Mouse (Mus musculus): ENCODE measurements around the gene Aim2.
"Not testable (repeated sequence)": the region's sequence is repeated elsewhere in the genome, so short reads cannot be mapped to it uniquely, and the experiment has no call there.

Gene Aim2

DNA sequence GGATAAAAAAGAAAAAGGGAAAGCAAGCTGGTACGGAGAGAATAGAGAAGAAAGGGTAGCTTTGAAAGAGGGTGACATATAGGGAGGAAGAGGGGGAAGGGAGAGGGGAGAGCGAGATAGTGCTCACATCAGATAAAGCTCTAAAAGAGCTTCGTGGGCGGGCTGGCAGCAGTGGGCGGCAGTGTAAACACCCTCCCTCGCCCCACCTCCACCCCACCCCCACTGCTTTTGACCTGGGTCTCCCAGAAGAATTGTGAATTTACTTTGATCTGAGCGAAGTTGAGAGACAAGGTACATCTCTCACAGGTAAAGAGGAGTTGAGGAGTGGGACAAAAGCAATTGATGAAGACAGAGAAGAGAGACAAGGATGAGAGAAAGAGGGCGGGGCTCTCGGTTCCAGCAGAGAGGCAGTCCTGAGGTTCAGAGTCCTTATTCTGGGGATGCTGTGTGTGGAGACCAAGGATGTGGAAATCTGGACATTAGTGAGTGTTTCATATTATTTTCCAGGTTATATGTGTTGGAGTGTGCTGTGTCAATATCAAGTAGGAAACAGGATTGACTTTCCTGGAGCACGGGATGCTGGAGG lies at the start of gene Aim2:
Aim2 (plus strand) TSS at position 508 of the 586 bp plus-strand sequence.
- DNase-seq (ENCODE audit: low read depth, low spot score) = no peak

DNA sequence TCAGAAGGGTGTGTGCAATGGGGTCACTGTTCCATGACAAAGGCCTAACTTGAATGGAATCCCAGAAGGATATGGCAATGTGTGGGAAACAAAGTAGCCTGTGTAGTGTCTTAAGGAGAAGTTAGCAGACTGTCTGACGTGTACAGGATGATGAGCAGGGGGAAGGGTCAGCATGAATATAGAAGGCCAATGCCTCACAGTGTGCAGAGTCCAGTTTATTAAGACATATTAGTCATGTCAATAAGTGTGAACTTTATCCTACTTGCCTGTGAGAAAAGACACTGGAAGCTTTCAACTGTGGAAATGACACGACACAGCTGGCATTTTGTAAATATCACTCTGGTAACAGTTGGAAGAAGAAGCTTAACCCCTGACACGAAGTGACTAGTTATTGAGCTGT lies 47.9 kb upstream of the Aim2 start:
- not testable (repeated sequence) for DNase-seq (ENCODE audit: low read depth, low spot score)

DNA sequence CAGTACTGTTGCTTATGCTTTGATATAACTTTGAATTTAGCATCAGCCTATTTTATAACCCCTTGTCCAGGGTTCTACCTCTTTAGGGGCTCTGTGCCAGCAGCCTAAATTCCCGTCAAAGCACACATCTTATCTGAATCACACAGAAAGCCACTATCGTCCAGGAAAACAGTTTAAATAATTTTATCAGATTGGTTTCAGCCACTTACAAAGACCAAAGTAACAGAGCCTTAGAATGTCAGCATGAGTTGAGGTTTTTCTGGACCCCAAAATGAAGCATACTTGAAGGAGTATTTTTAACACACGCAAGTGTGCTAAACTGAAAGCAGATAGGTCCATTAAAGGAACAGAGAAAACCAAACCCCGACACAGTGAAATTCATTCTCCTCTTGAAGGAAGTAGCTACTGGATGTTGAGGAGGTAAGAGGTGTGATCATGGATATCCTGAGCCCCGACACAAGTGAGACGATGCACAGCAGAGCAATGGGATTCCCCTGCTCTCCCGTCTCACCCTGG lies 37.1 kb upstream of the Aim2 start:
- DNase-seq (ENCODE audit: low read depth, low spot score) = not testable (repeated sequence)

DNA sequence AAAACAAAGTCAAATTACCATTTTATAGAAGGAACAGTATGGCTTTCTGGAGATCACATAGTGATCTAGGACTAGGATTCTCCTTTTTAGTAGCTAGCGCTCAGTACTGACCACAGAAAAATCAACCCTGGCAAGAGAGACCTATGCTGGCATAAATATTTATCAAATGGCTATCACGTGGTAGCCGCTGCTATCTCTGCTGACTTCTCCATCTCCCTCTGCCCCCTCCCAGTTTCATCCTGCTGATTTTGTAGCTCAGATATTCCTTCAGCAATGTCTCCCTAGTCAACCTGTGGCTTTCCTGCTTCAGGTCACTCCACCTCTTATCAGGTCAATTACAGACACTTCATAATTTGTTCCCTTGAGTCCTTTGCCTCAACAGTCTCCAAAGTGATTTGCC lies 35.0 kb upstream of the Aim2 start:
- DNase-seq (ENCODE audit: low read depth, low spot score) = no peak

DNA sequence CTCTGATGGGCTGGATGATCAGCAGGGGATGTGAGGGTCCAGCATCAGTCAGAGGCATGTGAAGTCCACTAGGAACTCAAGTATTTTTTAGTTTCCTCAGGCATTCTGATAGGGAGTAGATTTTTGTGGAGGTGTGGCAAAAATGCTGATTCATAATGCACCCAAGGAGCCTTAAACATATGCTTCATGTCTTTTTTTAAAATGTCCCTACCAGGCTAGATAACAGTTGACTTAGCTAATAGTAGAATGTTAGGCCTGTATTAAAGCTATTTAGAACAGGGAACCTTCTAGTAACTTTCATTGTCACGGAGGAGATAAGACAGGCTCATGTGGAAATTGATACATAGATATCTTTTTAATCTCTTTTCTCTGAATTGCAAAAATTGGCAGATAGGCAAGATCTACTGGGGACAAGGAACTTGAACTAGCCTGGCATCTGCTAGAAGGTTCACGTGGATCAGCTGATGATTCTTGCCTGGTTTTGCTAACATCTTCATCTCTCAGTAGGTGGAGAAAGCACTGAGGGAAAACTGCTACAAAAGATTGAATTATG lies 32.7 kb upstream of the Aim2 start:
- no peak for DNase-seq (ENCODE audit: low read depth, low spot score)

DNA sequence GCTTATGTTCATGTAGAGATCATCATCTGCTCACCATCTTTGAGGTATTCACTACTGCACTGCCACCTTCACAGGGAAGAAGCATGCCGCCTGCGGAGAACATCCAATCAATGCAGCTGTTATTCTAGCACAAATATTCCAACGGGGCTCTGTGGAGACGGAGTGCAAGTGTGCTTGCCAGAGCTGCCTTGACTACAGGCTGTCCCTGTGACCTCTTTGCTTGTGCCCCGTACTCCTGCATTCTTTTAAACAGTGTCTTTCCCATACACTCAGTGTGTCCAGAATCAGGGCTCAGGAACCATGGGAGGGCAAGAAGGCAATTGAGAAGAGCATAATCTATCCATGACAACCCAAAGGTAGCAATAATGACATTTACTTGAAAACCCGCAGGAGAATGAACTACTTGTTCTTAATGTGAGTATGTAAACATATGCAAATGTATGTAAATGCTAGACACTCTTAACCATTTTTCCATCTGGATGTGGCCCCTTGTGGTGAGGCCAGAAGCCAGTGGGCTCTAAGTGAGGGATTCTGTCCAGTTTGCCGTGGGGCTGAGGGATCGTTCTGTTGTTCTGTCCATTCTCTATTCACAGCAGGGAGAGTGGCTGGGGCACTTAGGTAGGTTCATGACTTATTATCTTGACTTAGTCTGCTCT lies 29.0 kb upstream of the Aim2 start:
- DNase-seq (ENCODE audit: low read depth, low spot score) = no peak

DNA sequence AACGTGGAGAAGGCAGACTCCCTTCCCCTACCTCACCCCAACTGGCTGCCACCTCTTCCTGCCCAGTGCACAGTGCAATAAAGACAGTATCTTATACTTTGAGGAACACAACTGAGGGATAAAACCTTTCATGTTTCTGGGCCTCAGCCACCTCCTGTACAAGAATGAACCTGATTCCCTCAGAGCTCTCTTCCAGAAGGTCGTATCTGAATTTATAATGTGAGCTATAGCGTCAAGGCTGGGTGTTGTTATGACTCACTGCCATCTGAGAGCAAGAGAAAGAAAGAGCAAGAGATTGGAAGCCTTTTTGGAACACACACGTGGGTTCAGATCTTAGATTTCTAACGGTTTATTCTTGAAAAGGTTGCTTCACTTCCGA lies 28.4 kb upstream of the Aim2 start:
- DNase-seq (ENCODE audit: low read depth, low spot score) = no peak

DNA sequence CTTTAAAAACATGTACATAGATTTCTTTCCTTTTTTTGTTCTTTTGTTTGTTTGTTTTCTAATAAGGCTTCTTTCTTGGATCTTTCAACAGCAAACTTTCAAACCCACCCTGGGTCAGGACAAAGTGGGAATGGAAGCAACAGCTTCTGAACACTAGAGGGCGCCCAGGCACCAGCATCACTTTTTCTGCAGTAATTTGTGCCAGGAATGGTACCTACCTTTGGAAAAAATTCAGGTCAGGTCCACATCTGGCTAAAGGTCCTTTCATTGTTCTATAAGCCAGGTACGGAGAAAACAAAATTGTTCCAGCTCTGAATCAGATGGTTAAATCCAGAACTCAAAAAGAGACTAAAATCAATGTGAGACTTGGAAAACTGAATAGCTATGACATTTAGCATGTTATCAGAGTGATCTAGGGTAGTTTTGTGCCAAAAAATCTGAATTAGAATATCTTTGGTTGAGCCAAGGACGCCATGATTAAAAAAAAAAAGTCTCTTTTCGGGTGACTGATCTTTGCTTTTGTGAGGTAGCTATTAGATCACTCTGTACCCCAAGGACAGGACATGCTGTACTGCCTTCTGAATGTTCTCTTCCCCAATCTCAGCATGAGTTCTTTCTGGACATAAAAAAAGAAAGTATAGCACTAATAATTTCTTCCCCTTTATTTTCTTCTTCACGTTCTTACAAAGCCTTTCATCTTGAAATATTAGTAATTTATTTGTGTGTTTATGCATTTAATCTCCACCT lies 26.7 kb upstream of the Aim2 start:
- no peak for DNase-seq (ENCODE audit: low read depth, low spot score)

DNA sequence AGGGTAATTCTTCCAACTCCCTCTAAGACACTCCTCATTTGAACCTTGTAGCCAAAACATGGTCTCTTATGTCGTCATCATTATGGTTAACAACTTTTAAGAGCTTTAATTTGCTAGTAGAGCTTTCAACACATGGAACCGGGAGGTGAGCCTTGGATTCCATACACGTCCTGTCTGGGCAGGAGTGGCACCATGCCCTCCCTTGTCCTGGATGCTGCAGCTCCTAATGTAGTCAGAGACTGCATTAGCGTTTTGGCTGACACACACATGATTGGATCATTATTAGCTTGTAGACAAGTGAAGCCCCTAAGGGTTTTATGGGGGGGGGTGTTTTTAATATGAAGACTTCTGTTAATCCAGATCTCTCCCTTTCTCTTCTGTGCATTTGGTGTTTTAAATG lies 25.7 kb upstream of the Aim2 start:
- DNase-seq (ENCODE audit: low read depth, low spot score) = no peak

DNA sequence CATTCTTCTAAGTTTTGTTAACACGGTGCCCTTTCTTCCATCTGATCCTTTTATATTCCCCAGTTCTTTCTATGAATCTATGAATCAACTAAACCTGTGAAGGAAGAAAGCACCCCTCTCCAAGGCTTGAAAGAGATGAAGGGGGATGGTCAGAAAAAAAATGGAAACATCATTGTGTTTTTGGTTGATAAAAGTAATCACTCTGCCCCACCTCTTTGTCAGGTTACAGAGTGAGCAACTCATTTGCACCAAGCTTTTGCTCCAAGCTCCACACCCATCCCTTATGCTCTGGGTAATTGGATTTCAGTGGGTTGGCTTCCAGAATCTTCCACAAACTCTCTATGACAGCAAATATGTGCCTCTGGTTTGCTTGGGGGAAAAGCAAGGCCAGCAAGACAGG lies 25.3 kb upstream of the Aim2 start:
- DNase-seq (ENCODE audit: low read depth, low spot score) = no peak

DNA sequence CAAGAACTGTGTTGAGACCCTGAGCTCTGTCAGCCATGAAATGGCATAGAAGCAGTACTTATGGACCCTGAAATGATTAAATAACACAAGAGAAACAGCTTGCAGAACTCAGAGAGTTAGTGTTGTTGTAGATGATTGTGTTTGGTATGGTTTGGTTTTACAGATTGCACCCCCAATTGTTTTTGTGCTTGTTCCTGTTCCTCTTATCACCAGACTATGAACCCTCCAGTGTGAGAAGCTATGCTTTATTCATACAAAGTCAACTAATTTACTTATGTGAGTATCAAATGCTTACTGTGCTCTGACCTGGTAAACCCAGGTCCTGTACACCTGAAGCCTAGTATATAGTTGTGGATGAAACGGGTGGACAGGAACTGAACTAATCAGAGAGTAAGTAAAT lies 24.1 kb upstream of the Aim2 start:
- no peak for DNase-seq (ENCODE audit: low read depth, low spot score)

DNA sequence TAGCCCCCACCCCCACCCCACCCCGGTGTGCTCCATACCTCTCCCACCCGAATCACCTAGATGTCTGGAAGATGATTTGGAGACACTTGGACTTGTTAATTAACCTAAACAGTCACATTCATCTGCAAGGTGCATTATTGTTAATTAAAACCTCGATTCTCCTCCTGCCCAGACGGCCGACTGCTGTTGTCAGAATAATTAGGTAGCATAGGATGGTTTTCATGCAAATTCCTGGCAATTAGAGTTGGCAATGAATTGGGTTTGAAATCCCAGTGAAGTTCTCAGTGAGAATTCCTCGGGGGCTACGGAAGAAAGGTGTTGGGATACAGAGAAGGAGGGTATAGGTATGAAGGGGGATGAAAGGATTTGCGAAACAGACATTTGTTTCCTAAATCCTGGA lies 22.2 kb upstream of the Aim2 start:
- no peak for DNase-seq (ENCODE audit: low read depth, low spot score)

DNA sequence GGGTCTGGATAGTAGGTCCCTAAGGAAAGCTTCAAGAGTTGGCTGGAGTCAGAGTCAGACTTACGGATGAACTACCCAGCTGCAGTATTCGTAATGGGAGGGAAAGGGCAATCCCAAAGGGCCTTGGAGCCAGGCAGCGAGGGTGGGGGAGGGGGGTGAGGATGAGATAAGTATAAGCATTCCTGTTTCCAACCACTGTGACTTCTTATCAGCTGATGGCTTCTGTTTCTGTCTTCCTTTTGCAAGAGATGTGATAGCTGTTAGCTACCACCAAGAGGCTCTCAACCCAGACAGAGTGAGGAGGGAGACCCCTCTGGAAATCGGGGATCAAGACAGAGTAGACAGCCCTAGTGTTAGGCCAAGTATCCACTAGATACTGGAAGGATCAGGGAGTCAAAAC lies 21.5 kb upstream of the Aim2 start:
- DNase-seq (ENCODE audit: low read depth, low spot score) = no peak

DNA sequence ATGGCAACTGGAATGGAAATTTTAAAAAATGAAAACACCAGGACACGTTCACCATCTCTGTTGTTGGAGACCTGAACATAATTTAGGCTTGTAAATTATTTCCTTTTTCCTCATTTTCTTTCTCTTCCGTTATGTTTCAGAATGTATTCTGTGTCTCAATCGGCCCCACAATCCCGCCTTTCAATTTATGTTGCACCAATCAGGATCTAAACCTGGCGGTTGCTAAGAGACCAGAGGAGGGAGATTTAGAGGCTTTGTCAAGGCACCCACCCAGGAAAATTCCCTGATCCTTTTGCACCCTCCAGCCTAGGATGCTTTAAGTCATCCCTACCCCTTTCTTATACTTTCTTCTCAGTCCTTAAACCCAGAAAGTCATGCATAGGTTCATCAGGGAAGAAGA lies 20.9 kb upstream of the Aim2 start:
- DNase-seq (ENCODE audit: low read depth, low spot score) = no peak

DNA sequence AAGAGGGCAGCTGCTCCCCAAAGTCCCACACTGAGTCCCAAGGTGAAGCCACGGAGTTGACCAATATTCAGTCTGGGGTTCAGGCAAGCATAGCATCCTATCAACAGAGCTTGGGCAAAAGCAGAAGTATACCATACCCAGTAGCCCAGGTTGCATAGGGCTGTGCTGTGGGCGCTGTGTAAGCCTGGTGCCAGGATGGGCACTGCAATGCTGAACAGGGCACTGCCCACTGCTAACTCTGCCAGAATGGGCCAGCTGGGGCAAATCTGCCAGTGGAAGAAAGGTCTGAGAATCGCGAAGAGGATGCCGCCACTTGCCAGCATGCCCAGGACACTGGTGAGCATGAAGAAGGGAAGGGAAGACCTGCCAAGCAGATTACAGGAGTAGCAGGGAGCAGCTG lies 18.3 kb upstream of the Aim2 start:
- no peak for DNase-seq (ENCODE audit: low read depth, low spot score)

DNA sequence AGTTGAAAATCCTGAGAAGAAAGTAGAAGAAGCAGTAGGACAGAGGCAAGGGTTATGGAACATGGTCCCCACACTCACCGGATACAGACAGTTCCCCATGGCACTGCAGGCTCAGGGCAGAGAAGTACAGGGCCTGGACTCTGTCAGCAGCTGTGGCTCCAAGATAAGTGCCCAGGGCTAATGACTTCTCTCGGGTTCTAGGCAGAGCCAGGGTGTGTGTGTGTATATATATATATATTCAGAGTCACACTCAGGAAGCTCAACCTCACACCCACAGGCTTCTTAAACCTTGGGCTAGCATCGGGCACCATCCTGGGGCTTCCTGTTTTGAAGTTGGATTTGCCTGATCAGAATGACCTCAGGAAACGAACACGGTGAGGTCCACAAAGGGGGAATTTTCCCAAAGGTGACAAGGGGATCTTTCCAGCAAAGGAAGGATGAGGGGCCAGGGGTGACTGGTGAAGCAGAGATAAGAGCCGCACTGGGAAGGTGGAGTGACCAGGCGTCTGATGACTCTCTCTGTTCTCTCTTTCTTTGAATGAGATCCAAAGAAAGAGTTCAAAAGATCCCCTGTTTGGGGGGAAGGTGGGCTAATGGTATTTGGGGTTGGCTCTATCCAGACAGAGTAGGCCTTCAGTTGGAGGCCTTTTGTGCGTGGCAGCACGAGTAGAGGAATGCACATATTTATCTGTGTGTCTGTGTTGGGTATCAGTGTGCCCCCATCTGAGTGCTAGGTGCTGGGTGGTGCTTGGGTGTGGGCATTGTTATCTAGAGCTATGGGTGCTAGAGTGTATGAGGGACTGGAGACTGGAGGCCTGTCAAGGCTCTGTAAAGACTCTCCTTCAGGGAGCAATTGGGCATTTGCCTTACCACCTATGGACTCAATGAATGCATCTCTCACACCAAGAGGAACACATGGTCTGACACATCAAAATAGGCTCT lies 17.1 kb upstream of the Aim2 start, which contains the start of gene Ackr1:
Ackr1 (minus strand) TSS at position 439 of the 942 bp plus-strand sequence.
- DNase-seq (ENCODE audit: low read depth, low spot score) = no peak

DNA sequence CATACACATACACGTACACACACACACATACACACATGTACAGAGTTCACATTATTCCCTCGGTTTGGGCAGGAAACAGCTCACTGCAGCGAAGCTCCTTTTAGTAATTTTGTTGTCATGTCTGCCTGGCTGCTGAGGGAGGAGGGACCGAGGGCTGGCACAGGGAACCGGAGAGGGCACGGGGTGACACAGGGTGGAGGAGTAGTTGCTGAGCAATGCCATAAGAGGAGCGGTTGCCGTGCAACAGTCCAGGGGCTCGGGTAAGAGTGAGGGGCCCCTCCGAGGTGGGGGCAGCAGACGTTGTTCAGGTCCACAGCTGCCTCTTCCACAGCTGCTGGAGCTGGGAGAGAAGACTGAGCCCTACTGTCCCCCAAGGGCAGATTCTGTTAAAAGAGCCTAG lies 14.8 kb upstream of the Aim2 start:
- no peak for DNase-seq (ENCODE audit: low read depth, low spot score)

DNA sequence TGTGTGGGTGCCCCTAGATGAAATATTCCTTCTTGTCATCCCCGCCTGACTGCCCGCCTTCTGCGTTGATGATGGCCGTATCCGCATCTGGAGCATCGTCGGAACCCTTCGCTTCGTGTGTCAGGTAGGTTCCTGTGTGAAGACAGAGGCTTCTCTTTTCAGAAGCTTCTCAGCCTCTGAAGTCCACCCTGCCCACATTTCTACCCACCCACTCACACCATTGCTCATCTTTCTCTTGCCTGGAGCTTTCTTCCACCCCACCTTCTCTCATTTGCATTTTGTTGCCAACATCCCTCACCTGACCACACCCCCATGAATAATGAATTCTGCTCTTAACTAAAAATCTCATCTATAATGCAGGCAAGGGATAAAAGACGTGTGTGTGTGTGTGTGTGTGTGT lies 13.7 kb upstream of the Aim2 start:
- no peak for DNase-seq (ENCODE audit: low read depth, low spot score)

DNA sequence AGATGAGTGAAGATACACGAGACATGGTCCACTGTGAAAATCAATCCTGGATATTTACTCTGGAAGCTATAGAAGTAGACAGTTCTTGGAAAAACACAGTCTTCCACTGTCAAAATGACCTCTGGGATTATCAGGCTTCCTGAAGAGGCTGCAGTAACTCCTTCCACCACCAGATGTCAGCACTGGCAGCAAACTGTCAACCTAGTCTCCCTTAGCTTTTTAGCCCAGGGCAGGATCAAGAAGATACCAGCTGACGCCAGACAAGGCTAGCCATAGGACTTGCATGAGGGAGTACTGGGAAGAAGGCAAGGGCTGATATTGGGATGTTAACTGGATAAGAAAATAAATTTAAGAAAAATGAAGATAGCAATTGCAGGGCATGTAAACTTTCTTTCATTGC lies 11.1 kb upstream of the Aim2 start:
- DNase-seq (ENCODE audit: low read depth, low spot score) = peak; percentile 42

DNA sequence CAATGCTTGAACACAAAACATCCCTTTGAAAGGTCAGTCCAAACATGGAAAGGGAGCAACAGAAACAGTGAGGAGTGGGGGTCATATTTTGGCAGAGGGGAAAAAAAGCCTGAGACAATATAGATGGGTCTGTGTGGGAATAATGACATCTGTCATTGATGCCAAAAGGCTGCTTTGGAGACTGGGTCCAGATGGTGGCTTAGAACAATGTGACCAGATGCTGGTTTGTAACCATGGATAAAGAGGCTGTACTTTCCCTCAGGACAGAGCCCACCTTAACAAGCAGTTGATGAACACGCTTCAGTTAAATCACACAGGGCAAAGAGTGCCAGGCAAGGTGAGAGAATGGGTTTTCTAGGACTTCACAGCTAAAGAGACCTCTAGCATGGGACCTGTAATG lies 8.3 kb upstream of the Aim2 start:
- DNase-seq (ENCODE audit: low read depth, low spot score) = no peak

DNA sequence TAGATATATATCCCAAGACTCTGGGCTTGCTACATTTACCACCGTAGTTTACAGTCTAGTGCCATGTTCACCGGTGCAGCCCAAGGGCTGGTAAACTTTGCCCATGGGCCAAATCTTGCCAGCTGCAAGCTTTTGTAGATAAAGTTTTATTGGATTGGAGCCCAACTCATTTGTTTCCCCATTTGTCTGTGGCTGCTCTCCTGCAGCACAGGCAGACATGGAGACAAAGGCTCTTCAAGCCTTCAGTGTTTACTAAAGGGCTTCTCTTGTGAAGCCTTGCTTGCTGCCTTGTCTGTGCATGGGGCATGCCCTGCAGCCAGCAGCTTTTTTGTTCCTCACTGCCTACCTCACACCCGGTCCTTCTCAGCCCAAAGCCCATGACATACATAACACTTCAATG lies 6.7 kb upstream of the Aim2 start:
- no peak for DNase-seq (ENCODE audit: low read depth, low spot score)

Data from CD4-positive helper T cell, adult 2 months (primary cell).